8 mouse cellular contexts compared by ENCODE assay signal in genomic region chr14:72869188-72869749, GRCm38 (mm10).
DNase-seq lines count a peak whose midpoint lies in the region; ATAC-seq and TF ChIP-seq lines count a peak whose summit lies in the region.

No protein-coding gene starts in this region.

- peak; percentile 88 for ATAC-seq in forebrain, postnatal 0 days

- 39% methylated on average over 20 of the region's 20 CpGs for WGBS in forebrain, postnatal 0 days

- H3K9me3 ChIP-seq in forebrain, postnatal 0 days (ENCODE audit: low read length) = no peaks in the 10 kb centered on the region

- 0 out of 2 replicates have a peak overlapping the region, but pooled peaks have one; percentile 21 for H3K27ac ChIP-seq in forebrain, postnatal 0 days (ENCODE audit: low read depth, low read length)

- H3K4me2 ChIP-seq in forebrain, postnatal 0 days (ENCODE audit: low read depth) = 0 out of 2 replicates have a peak overlapping the region, but pooled peaks have one; percentile 4

- H3K9ac ChIP-seq in forebrain, postnatal 0 days = no peak overlapping the region

- DNase-seq in embryo, embryonic 10 days (ENCODE audit: low spot score) = peak; percentile 37
- DNase-seq in embryo, embryonic 9.5 days (ENCODE audit: extremely low spot score) = no peak
- DNase-seq in thymus, postnatal 4 days = peak; percentile 10
- no peak for DNase-seq in thymus, postnatal 10 days (ENCODE audit: low spot score in 2 of 2)
- peak; percentile 32 for DNase-seq in forebrain, postnatal 0 days
- DNase-seq in left cerebral cortex, adult 8-10 months (ENCODE audit: low spot score in 2 of 2) = peak; percentile 23 to 62
- DNase-seq in right cerebral cortex, postnatal 14 days = peak; percentile 16
- DNase-seq in spleen, adult 12 weeks (ENCODE audit: low spot score) = no peak

- no peaks in the 10 kb centered on the region for H3K27me3 ChIP-seq in forebrain, postnatal 0 days (ENCODE audit: insufficient read depth, low read length)

- H3K36me3 ChIP-seq in forebrain, postnatal 0 days (ENCODE audit: insufficient read depth) = no peaks in the 10 kb centered on the region

- no peak for TF ChIP-seq CTCF in forebrain, postnatal 0 days (IDR thresholded peaks at IDR 0.05; ENCODE audit: low read depth)

- H3K4me3 ChIP-seq in forebrain, postnatal 0 days (ENCODE audit: low read depth, low read length) = no peak overlapping the region

- 0 out of 2 replicates have a peak, but pooled peaks cover 3% of the 10 kb centered on the region for H3K4me1 ChIP-seq in forebrain, postnatal 0 days (ENCODE audit: insufficient read depth)

Comparison
In these comparisons a context has a peak if more than half of its experiments do, and no peak if none do; other contexts are left out.
1. DNase-seq: peak in embryo, embryonic 10 days (single experiment), thymus, postnatal 4 days (single experiment), forebrain, postnatal 0 days (single experiment), left cerebral cortex, adult 8-10 months (2 of 2) and right cerebral cortex, postnatal 14 days (single experiment); none in embryo, embryonic 9.5 days (single experiment), thymus, postnatal 10 days (0 of 2) and spleen, adult 12 weeks (single experiment).